Mouse (Mus musculus): ENCODE data around the gene Gpbp1. TPM values are rescaled to one million over a fixed set of nuclear protein-coding genes. Genes with fewer than 3 reads are reported as not detected.
A peak's percentile ranks its signal among the peaks of the same experiment; 100 is the strongest.

The Gpbp1 gene
- polyA plus RNA-seq, 1 experiment: 53.0 TPM

DNA sequence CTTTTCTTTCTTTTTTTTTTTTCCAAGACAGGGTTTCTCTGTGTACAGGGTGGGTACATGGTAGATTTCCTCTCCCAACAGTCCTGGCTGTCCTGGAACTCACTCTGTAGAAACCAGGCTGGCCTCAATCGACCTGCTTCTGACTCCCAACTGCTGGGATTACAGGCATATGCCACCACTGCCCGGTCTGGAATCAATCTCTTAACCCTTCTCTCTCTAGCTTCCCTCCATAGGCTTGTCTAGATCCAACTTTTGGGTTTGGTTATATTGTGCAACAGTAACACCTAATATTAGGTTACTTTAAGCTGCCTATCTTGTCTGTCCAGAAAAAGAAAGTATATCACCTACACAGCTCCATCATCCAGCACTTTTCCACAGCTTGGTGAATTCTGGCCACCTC, 33.1 kb downstream of the Gpbp1 start:
- no peaks in the 10 kb centered on the region; the same call in 1 of the 2 replicates for H3K4me1 ChIP-seq (ENCODE audit: control insufficient read depth, insufficient read depth, low read length)
- H3K27ac ChIP-seq (ENCODE audit: insufficient read depth, low read length): no peak overlapping the region
- DNase-seq: no peak
- WGBS: 2% methylated on average over 2 of the region's 2 CpGs
- TF ChIP-seq CTCF (IDR thresholded peaks at IDR 0.05; ENCODE audit: borderline replicate concordance, insufficient read depth, low read depth, low read length) (no peak), POLR2A (IDR thresholded peaks at IDR 0.05; ENCODE audit: borderline replicate concordance, insufficient read depth, low read length) (no peak)
- H3K4me3 ChIP-seq (replicated peaks; ENCODE audit: insufficient read depth, low read depth, low read length): no peak overlapping the region
- H3K27me3 ChIP-seq (ENCODE audit: control insufficient read depth, insufficient read depth, low read length): no peaks in the 10 kb centered on the region

DNA sequence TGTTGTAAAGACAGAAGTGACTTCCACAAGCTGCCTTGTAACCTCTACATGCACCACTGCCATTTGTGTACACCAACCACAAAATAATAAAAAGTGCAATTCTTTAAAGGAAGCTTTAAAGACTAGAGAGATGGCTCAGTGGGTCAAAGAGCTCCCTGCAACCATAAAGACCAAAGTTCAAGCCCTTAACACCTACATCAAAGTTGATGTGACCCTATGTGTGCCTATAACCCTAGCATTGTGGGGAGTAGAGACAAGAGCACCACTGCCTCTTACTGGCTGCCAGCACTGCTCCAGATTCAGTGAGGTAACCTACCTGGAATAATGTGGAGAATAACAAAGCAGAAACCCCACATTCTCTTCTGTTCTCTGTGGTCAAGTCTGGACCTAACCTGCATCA, 45.6 kb downstream of the Gpbp1 start:
- TF ChIP-seq POLR2A (IDR thresholded peaks at IDR 0.05; ENCODE audit: borderline replicate concordance, insufficient read depth, low read length) (no peak), CTCF (IDR thresholded peaks at IDR 0.05; ENCODE audit: borderline replicate concordance, insufficient read depth, low read depth, low read length) (no peak)
- Histone ChIP-seq H3K4me1 (ENCODE audit: control insufficient read depth, insufficient read depth, low read length) (peaks cover 3% of the 10 kb centered on the region; the same call in 1 of the 2 replicates), H3K27ac (ENCODE audit: insufficient read depth, low read length) (no peak overlapping the region), H3K4me3 (replicated peaks; ENCODE audit: insufficient read depth, low read depth, low read length) (no peak overlapping the region), H3K27me3 (ENCODE audit: control insufficient read depth, insufficient read depth, low read length) (no peaks in the 10 kb centered on the region)
- DNase-seq: no peak

DNA sequence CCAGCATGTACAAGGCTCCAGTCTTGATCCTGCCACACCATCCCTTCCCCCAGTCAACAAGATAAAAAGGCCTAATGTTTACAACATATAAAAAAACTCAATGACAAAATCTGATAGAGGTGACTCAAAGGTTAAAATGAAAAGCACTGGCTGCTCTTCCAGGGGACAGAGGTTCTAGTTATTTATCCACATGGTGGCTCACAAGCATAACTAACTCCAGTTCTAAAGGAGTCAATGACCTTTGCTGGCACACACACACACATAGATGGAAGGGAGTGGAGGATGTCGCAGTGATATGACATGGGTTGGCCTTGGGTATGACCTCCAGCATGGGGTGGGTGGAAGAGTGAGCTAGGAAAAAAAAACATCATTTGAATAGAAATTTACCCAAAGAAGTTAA, 58.7 kb downstream of the Gpbp1 start:
- Histone ChIP-seq H3K4me1 (ENCODE audit: control insufficient read depth, insufficient read depth, low read length) (no peaks in the 10 kb centered on the region), H3K4me3 (replicated peaks; ENCODE audit: insufficient read depth, low read depth, low read length) (no peak overlapping the region), H3K27ac (ENCODE audit: insufficient read depth, low read length) (no peak overlapping the region), H3K27me3 (ENCODE audit: control insufficient read depth, insufficient read depth, low read length) (no peaks in the 10 kb centered on the region)
- TF ChIP-seq POLR2A (IDR thresholded peaks at IDR 0.05; ENCODE audit: borderline replicate concordance, insufficient read depth, low read length): no peak
- TF ChIP-seq CTCF (IDR thresholded peaks at IDR 0.05; ENCODE audit: borderline replicate concordance, insufficient read depth, low read depth, low read length): no peak
- 70% methylated on average over 1 of the region's 1 CpGs for WGBS
- no peak for DNase-seq

DNA sequence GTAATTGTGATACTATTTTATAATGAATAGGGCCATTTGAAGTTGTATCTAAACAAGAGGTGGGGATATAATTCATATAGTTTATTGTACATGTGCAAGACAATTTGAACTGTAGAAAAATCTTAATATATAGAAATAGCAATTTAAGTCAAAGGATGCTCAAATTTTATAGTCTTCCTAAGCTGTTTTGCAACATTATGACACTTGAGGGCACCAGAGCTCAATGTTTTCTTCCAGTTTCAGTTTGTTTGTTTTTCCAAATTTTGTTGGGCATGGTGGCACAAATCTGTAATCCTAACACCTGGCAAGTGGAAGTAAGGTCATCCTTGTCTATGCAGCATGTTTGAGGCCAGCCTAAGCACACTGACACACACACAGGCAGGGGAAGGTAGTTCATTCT, 68.6 kb downstream of the Gpbp1 start:
- no peaks in the 10 kb centered on the region for H3K27me3 ChIP-seq (ENCODE audit: control insufficient read depth, insufficient read depth, low read length)
- no peak overlapping the region for H3K27ac ChIP-seq (ENCODE audit: insufficient read depth, low read length)
- no peak for DNase-seq
- no peaks in the 10 kb centered on the region for H3K4me1 ChIP-seq (ENCODE audit: control insufficient read depth, insufficient read depth, low read length)
- TF ChIP-seq CTCF (IDR thresholded peaks at IDR 0.05; ENCODE audit: borderline replicate concordance, insufficient read depth, low read depth, low read length) (no peak), POLR2A (IDR thresholded peaks at IDR 0.05; ENCODE audit: borderline replicate concordance, insufficient read depth, low read length) (no peak)
- no peak overlapping the region for H3K4me3 ChIP-seq (replicated peaks; ENCODE audit: insufficient read depth, low read depth, low read length)

DNA sequence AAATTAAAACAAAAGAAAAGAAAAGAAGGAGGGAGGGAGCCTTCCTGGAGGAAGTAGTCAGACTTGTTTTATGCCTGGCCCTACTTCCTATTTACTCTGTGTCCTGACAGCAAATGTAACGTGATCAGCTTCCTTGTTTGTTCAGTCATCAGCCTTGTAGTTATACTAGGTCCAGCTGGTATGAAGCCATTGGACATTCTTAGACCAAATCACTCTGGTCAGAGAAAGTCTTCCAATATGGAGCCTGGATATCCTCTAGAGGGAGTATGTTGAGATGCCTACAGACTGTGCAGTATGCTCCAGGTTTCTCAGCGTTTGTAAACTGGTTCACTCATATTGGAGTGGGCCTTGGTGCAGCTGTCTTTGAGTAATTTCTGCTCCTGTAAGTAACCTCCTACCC, 71.8 kb downstream of the Gpbp1 start:
- 74% methylated on average over 2 of the region's 2 CpGs for WGBS
- Histone ChIP-seq H3K27me3 (ENCODE audit: control insufficient read depth, insufficient read depth, low read length) (no peaks in the 10 kb centered on the region), H3K4me3 (replicated peaks; ENCODE audit: insufficient read depth, low read depth, low read length) (no peak overlapping the region), H3K4me1 (ENCODE audit: control insufficient read depth, insufficient read depth, low read length) (no peaks in the 10 kb centered on the region), H3K27ac (ENCODE audit: insufficient read depth, low read length) (no peak overlapping the region)
- DNase-seq: no peak
- no peak for TF ChIP-seq CTCF (IDR thresholded peaks at IDR 0.05; ENCODE audit: borderline replicate concordance, insufficient read depth, low read depth, low read length)

DNA sequence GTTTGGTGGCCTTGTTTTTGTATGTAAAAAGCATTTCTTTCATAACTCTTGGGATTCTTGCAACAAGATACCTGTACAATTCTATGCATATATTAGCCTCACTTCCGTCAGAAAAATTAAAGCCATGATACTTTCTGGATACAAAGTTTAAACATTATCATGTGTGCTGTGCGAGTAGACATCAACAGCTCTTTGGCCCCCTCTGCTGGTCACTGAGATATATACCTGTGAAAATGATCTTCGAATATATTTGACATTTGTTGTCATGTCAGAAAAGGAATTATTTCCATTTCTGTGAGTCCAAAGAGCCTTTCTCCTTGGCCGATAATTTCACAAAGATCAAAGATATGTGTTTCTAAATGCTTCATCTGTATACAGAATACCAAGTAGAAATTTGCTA, 76.8 kb downstream of the Gpbp1 start:
- H3K4me1 ChIP-seq (ENCODE audit: control insufficient read depth, insufficient read depth, low read length): no peaks in the 10 kb centered on the region
- no peak overlapping the region for H3K4me3 ChIP-seq (replicated peaks; ENCODE audit: insufficient read depth, low read depth, low read length)
- H3K27ac ChIP-seq (ENCODE audit: insufficient read depth, low read length): no peak overlapping the region
- 22% methylated on average over 4 of the region's 4 CpGs for WGBS
- DNase-seq: peak; percentile 36 to 40
- TF ChIP-seq CTCF (IDR thresholded peaks at IDR 0.05; ENCODE audit: borderline replicate concordance, insufficient read depth, low read depth, low read length) (0 out of 2 replicates have a peak, but pooled peaks have one; percentile 18), POLR2A (IDR thresholded peaks at IDR 0.05; ENCODE audit: borderline replicate concordance, insufficient read depth, low read length) (no peak)
- H3K27me3 ChIP-seq (ENCODE audit: control insufficient read depth, insufficient read depth, low read length): no peaks in the 10 kb centered on the region

DNA sequence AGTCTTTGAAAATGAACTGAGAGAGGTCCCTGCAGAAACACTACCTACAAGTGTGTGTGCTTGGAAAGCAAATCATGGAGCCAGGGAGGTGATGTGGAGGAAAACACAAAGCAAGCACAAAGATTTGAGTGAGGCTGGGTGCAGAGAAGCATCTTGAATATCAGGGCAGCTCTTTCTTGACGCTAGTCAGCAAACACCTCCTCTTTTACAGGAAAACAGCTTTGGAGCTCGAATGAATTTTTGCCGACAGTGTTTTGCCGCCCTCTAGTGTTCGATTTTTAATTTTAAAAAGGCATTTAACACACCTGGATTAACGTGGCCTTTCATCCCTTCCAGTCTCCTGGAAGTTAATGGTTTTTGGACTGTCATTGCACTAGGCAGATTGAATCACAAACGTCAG, 79.1 kb downstream of the Gpbp1 start:
- no peak overlapping the region for H3K4me3 ChIP-seq (replicated peaks; ENCODE audit: insufficient read depth, low read depth, low read length)
- peak; percentile 36; the same call in 1 of the 2 replicates for TF ChIP-seq CTCF (IDR thresholded peaks at IDR 0.05; ENCODE audit: borderline replicate concordance, insufficient read depth, low read depth, low read length)
- no peak for TF ChIP-seq POLR2A (IDR thresholded peaks at IDR 0.05; ENCODE audit: borderline replicate concordance, insufficient read depth, low read length)
- no peak overlapping the region for H3K27ac ChIP-seq (ENCODE audit: insufficient read depth, low read length)
- DNase-seq: peak; percentile 28 to 50
- no peaks in the 10 kb centered on the region for H3K4me1 ChIP-seq (ENCODE audit: control insufficient read depth, insufficient read depth, low read length)
- H3K27me3 ChIP-seq (ENCODE audit: control insufficient read depth, insufficient read depth, low read length): no peaks in the 10 kb centered on the region
- WGBS: 3% methylated on average over 7 of the region's 7 CpGs

DNA sequence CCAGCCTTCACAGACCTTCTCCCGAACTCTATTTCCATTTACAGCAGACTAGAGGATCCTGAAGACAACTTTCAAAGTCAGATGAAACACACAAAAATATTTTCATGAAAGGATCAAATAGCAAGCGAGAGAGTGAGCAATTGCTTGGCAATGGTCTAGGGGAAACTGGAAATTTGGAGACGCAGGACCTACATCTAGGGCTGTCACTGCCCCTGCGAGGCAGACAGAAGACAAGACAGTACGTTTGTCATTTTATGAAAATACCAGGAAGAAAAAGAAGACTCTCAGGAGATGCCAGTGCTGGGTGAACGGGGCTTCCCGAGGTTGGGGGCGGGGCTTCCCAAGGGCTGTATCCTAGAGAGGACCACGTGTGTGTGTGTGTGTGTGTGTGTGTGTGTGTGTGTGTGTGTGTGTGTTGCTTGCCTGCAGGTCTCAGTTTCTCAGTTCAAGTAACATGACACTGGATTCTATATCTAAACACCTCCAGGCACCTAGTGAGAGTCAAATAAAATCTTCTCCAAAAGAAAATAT, 83.0 kb downstream of the Gpbp1 start:
- 50% methylated on average over 9 of the region's 9 CpGs for WGBS
- DNase-seq: no peak
- TF ChIP-seq POLR2A (IDR thresholded peaks at IDR 0.05; ENCODE audit: borderline replicate concordance, insufficient read depth, low read length) (no peak), CTCF (IDR thresholded peaks at IDR 0.05; ENCODE audit: borderline replicate concordance, insufficient read depth, low read depth, low read length) (no peak)

More for the DNA sequence above, 83.0 kb downstream of the Gpbp1 start:
- Histone ChIP-seq H3K4me3 (replicated peaks; ENCODE audit: insufficient read depth, low read depth, low read length) (no peak overlapping the region), H3K27me3 (ENCODE audit: control insufficient read depth, insufficient read depth, low read length) (no peaks in the 10 kb centered on the region), H3K4me1 (ENCODE audit: control insufficient read depth, insufficient read depth, low read length) (no peaks in the 10 kb centered on the region), H3K27ac (ENCODE audit: insufficient read depth, low read length) (no peak overlapping the region)

All from cerebellum, adult 2 months (tissue).